Mouse (Mus musculus): ENCODE results near the gene Mapk14. TPM values are rescaled to one million over a fixed set of nuclear protein-coding genes. Genes with fewer than 3 reads are reported as not detected.
A peak's percentile ranks its signal among the peaks of the same experiment; 100 is the strongest.

Mapk14 gene
- polyA plus RNA-seq, 1 experiment, result 78.5 TPM

DNA sequence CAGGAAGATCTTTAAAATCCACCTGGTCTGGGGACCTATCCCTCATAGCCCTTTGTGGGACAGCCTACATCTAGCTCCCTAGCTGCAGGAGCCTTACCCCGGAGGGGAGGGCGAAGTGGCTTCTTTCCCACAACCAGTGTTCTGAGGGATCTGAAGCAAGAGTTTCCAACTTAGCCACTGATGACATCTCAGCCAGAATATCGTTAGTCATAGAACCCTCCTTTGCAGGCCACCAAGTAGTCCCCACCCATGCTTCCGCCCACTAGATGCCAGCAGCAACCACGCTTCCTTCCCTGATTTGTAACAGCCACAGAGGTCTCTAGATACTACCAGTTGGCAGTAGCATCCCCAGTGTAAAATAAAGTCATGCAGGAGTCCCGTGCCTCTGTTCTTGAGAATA is 59.5 kb downstream of the Mapk14 start:
- H3K4me1 ChIP-seq (ENCODE audit: control insufficient read depth, insufficient read depth, low read length), result no peaks in the 10 kb centered on the region
- no peak for TF ChIP-seq POLR2A (IDR thresholded peaks at IDR 0.05; ENCODE audit: insufficient read depth, low read length)
- no peak for TF ChIP-seq CTCF (IDR thresholded peaks at IDR 0.05; ENCODE audit: low read depth, low read length)
- no peak for TF ChIP-seq EP300 (IDR thresholded peaks at IDR 0.05; ENCODE audit: insufficient read depth, low read depth, low read length)
- H3K4me3 ChIP-seq (ENCODE audit: low read depth, low read length), result no peak overlapping the region

DNA sequence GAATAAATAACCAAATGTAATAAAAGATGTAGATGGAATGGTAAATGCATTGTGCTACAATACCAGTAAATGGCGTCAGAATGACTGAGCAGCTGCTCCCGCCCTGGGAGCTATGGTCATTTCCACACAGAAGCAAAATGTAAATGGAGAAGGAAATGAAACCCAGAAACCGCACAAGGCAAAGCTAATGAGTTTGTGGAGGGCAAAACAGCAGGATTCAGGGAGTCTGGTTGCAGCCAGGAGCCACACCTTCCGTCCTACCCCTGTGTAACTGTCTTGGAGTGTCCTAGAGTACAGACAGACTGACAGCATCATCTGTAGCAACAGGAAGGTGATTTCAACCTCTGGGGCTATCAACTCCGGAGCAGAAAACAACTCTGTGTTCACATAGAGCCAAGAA is 65.3 kb downstream of the Mapk14 start:
- no peak overlapping the region for H3K4me3 ChIP-seq (ENCODE audit: low read depth, low read length)
- no peak for TF ChIP-seq EP300 (IDR thresholded peaks at IDR 0.05; ENCODE audit: insufficient read depth, low read depth, low read length)
- no peak for TF ChIP-seq CTCF (IDR thresholded peaks at IDR 0.05; ENCODE audit: low read depth, low read length)
- no peak for TF ChIP-seq POLR2A (IDR thresholded peaks at IDR 0.05; ENCODE audit: insufficient read depth, low read length)
- no peak overlapping the region for H3K27ac ChIP-seq (ENCODE audit: insufficient read depth, low read length)
- no peaks in the 10 kb centered on the region for H3K36me3 ChIP-seq (ENCODE audit: control insufficient read depth, insufficient read depth, low read length, poor library complexity, severe bottlenecking)
- H3K9ac ChIP-seq (ENCODE audit: low read depth, poor library complexity, severe bottlenecking), result no peak overlapping the region
- H3K27me3 ChIP-seq (ENCODE audit: control insufficient read depth, insufficient read depth, low read length, poor library complexity, severe bottlenecking), result no peaks in the 10 kb centered on the region
- H3K9me3 ChIP-seq (replicated peaks; ENCODE audit: control insufficient read depth, insufficient read depth, low read length, poor library complexity, severe bottlenecking), result no peaks in the 10 kb centered on the region
- H3K4me1 ChIP-seq (ENCODE audit: control insufficient read depth, insufficient read depth, low read length), result no peaks in the 10 kb centered on the region

More for the DNA sequence above, 59.5 kb downstream of the Mapk14 start:
- Histone ChIP-seq H3K9me3 (replicated peaks; ENCODE audit: control insufficient read depth, insufficient read depth, low read length, poor library complexity, severe bottlenecking) (no peaks in the 10 kb centered on the region), H3K9ac (ENCODE audit: low read depth, poor library complexity, severe bottlenecking) (no peak overlapping the region), H3K27me3 (ENCODE audit: control insufficient read depth, insufficient read depth, low read length, poor library complexity, severe bottlenecking) (no peaks in the 10 kb centered on the region), H3K36me3 (ENCODE audit: control insufficient read depth, insufficient read depth, low read length, poor library complexity, severe bottlenecking) (peaks cover 11% of the 10 kb centered on the region; the same call in 1 of the 2 replicates), H3K27ac (ENCODE audit: insufficient read depth, low read length) (no peak overlapping the region)

GRCm38 (mm10) chr17:28757470-28757869 is 66.3 kb downstream of the Mapk14 start:
- Histone ChIP-seq H3K36me3 (ENCODE audit: control insufficient read depth, insufficient read depth, low read length, poor library complexity, severe bottlenecking) (no peaks in the 10 kb centered on the region), H3K9me3 (replicated peaks; ENCODE audit: control insufficient read depth, insufficient read depth, low read length, poor library complexity, severe bottlenecking) (no peaks in the 10 kb centered on the region), H3K9ac (ENCODE audit: low read depth, poor library complexity, severe bottlenecking) (no peak overlapping the region), H3K4me3 (ENCODE audit: low read depth, low read length) (no peak overlapping the region), H3K27ac (ENCODE audit: insufficient read depth, low read length) (no peak overlapping the region), H3K27me3 (ENCODE audit: control insufficient read depth, insufficient read depth, low read length, poor library complexity, severe bottlenecking) (no peaks in the 10 kb centered on the region), H3K4me1 (ENCODE audit: control insufficient read depth, insufficient read depth, low read length) (no peaks in the 10 kb centered on the region)
- no peak for TF ChIP-seq POLR2A (IDR thresholded peaks at IDR 0.05; ENCODE audit: insufficient read depth, low read length)
- no peak for TF ChIP-seq CTCF (IDR thresholded peaks at IDR 0.05; ENCODE audit: low read depth, low read length)
- TF ChIP-seq EP300 (IDR thresholded peaks at IDR 0.05; ENCODE audit: insufficient read depth, low read depth, low read length), result no peak

DNA sequence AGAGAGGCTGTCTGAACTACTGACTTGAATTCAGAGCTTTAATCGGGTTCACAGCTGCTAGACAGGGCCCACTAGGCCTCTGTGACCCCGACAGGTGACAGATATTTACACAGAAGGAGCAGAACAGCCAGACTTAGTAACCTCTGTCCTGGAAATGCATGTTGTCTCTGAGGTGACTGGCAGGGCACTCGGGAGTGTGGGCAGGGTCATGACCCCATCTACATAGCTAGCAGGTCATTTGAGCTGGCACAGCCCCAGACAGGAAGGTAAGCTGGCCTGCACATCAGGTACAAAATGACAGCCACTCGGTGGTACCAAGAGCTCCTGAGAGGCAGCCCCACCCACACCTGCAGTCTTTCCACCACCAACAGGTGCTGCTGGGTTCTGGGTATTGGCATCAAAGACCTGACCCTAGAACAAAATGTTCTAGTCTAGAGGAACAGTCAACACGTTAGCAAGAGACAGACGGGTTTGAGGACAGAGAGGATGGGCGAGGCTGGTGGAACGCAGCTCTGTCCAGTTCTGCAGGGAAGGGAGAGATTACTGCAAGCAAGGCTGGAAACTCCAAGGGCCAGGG is 69.7 kb downstream of the Mapk14 start:
- Histone ChIP-seq H3K36me3 (ENCODE audit: control insufficient read depth, insufficient read depth, low read length, poor library complexity, severe bottlenecking) (no peaks in the 10 kb centered on the region), H3K27ac (ENCODE audit: insufficient read depth, low read length) (no peak overlapping the region), H3K4me3 (ENCODE audit: low read depth, low read length) (no peak overlapping the region), H3K9me3 (replicated peaks; ENCODE audit: control insufficient read depth, insufficient read depth, low read length, poor library complexity, severe bottlenecking) (no peaks in the 10 kb centered on the region), H3K9ac (ENCODE audit: low read depth, poor library complexity, severe bottlenecking) (no peak overlapping the region), H3K27me3 (ENCODE audit: control insufficient read depth, insufficient read depth, low read length, poor library complexity, severe bottlenecking) (no peaks in the 10 kb centered on the region), H3K4me1 (ENCODE audit: control insufficient read depth, insufficient read depth, low read length) (no peaks in the 10 kb centered on the region)
- TF ChIP-seq CTCF (IDR thresholded peaks at IDR 0.05; ENCODE audit: low read depth, low read length) (no peak), POLR2A (IDR thresholded peaks at IDR 0.05; ENCODE audit: insufficient read depth, low read length) (no peak), EP300 (IDR thresholded peaks at IDR 0.05; ENCODE audit: insufficient read depth, low read depth, low read length) (no peak)

DNA sequence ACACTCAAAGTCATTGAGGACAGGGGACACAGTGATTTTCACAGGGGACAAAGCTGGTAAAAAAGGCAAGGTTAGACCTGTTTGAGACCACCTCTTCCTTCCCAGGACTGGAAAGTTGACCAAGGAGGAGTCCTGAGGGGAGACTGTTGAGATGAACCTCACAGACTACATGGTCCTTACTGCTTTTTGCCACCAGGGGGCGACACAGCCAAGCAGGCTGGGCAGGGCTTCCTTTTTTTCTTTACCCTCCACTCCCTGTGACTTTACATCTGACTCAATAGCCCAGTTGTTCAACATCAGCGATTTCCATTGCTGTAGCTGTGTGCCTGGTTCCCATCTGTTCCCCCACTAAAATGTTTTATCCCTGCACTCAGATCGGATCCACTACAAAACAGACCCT is 70.7 kb downstream of the Mapk14 start:
- H3K4me1 ChIP-seq (ENCODE audit: control insufficient read depth, insufficient read depth, low read length), result no peaks in the 10 kb centered on the region
- no peak overlapping the region for H3K9ac ChIP-seq (ENCODE audit: low read depth, poor library complexity, severe bottlenecking)
- H3K4me3 ChIP-seq (ENCODE audit: low read depth, low read length), result no peak overlapping the region
- H3K27ac ChIP-seq (ENCODE audit: insufficient read depth, low read length), result no peak overlapping the region
- H3K9me3 ChIP-seq (replicated peaks; ENCODE audit: control insufficient read depth, insufficient read depth, low read length, poor library complexity, severe bottlenecking), result no peaks in the 10 kb centered on the region
- H3K27me3 ChIP-seq (ENCODE audit: control insufficient read depth, insufficient read depth, low read length, poor library complexity, severe bottlenecking), result no peaks in the 10 kb centered on the region
- TF ChIP-seq EP300 (IDR thresholded peaks at IDR 0.05; ENCODE audit: insufficient read depth, low read depth, low read length) (no peak), POLR2A (IDR thresholded peaks at IDR 0.05; ENCODE audit: insufficient read depth, low read length) (no peak), CTCF (IDR thresholded peaks at IDR 0.05; ENCODE audit: low read depth, low read length) (peak; percentile 98)
- H3K36me3 ChIP-seq (ENCODE audit: control insufficient read depth, insufficient read depth, low read length, poor library complexity, severe bottlenecking), result no peaks in the 10 kb centered on the region

GRCm38 (mm10) chr17:28766203-28766602 is 75.1 kb downstream of the Mapk14 start:
- H3K27me3 ChIP-seq (ENCODE audit: control insufficient read depth, insufficient read depth, low read length, poor library complexity, severe bottlenecking), result no peaks in the 10 kb centered on the region
- TF ChIP-seq POLR2A (IDR thresholded peaks at IDR 0.05; ENCODE audit: insufficient read depth, low read length) (no peak), EP300 (IDR thresholded peaks at IDR 0.05; ENCODE audit: insufficient read depth, low read depth, low read length) (no peak), CTCF (IDR thresholded peaks at IDR 0.05; ENCODE audit: low read depth, low read length) (no peak)
- H3K9ac ChIP-seq (ENCODE audit: low read depth, poor library complexity, severe bottlenecking), result no peak overlapping the region
- H3K4me3 ChIP-seq (ENCODE audit: low read depth, low read length), result no peak overlapping the region
- H3K36me3 ChIP-seq (ENCODE audit: control insufficient read depth, insufficient read depth, low read length, poor library complexity, severe bottlenecking), result no peaks in the 10 kb centered on the region
- no peaks in the 10 kb centered on the region for H3K9me3 ChIP-seq (replicated peaks; ENCODE audit: control insufficient read depth, insufficient read depth, low read length, poor library complexity, severe bottlenecking)
- H3K27ac ChIP-seq (ENCODE audit: insufficient read depth, low read length), result no peak overlapping the region
- no peaks in the 10 kb centered on the region for H3K4me1 ChIP-seq (ENCODE audit: control insufficient read depth, insufficient read depth, low read length)

Data from ES-Bruce4 (cell line).